Mouse (Mus musculus) limb, embryonic 11.5 days (tissue): ENCODE results near the gene Gja6. TPM values are rescaled to one million over a fixed set of nuclear protein-coding genes. Genes with fewer than 3 reads are reported as not detected.

Experiments
- polyA plus RNA-seq: library from polyadenylated mRNA; unstranded; fragments of >200 nt; fragmentation: Nextera tagmentation; extraction: Ambion mirVana; gene quantifications from 2 replicates; pipeline ENCODE4 v1.2.1, GENCODE M21; 2014

Gene Gja6
- polyA plus RNA-seq, 1 experiment from 2014 or later: 0.07 TPM

Other genes starting within 250 kb of the Gja6 start
- 0.39 TPM in 1 of 2 replicates, not detected in the other for gene Ppef1, start 171.3 kb downstream of the Gja6 start, polyA plus RNA-seq
- gene Rs1, start 139.0 kb downstream of the Gja6 start, polyA plus RNA-seq: not detected in 2 replicates
- 1.4 and 2.0 TPM in 2 replicates for gene Cdkl5, start 87.7 kb upstream of the Gja6 start, polyA plus RNA-seq
- gene Scml2, start 210.1 kb upstream of the Gja6 start, polyA plus RNA-seq: 4.2 and 5.3 TPM in 2 replicates